Mouse (Mus musculus): ENCODE results near the gene Ccnl1. TPM values are rescaled to one million over a fixed set of nuclear protein-coding genes. Genes with fewer than 3 reads are reported as not detected.

Gene Ccnl1
- polyA plus RNA-seq, 1 experiment = 6.3 TPM

GRCm38 (mm10) chr3:65988711-65989495 is 30.9 kb upstream of the Ccnl1 start:
- H3K4me3 ChIP-seq (replicated peaks) = no peak overlapping the region

GRCm38 (mm10) chr3:65976296-65976695 is 18.2 kb upstream of the Ccnl1 start:
- H3K4me3 ChIP-seq (replicated peaks) = no peak overlapping the region
- TF ChIP-seq GATA1 (IDR thresholded peaks at IDR 0.05; ENCODE audit: low read length) (no peak), TAL1 (IDR thresholded peaks at IDR 0.05; ENCODE audit: low read length) (no peak)
- peaks cover 33% of the 10 kb centered on the region for H3K4me1 ChIP-seq (ENCODE audit: control insufficient read depth)

More at GRCm38 (mm10) chr3:65988711-65989495, 30.9 kb upstream of the Ccnl1 start:
- no peaks in the 10 kb centered on the region for H3K9me3 ChIP-seq (ENCODE audit: control insufficient read depth, low read length)
- no peaks in the 10 kb centered on the region for H3K27me3 ChIP-seq (ENCODE audit: control insufficient read depth)
- H3K36me3 ChIP-seq (ENCODE audit: control insufficient read depth) = no peaks in the 10 kb centered on the region
- H3K4me1 ChIP-seq (ENCODE audit: control insufficient read depth) = no peaks in the 10 kb centered on the region
- no peak for TF ChIP-seq GATA1 (IDR thresholded peaks at IDR 0.05; ENCODE audit: low read length)
- TF ChIP-seq TAL1 (IDR thresholded peaks at IDR 0.05; ENCODE audit: low read length) = no peak

GRCm38 (mm10) chr3:65975317-65975716 is 17.3 kb upstream of the Ccnl1 start:
- no peaks in the 10 kb centered on the region for H3K36me3 ChIP-seq (ENCODE audit: control insufficient read depth)
- peak overlapping the region; percentile 94 for H3K4me3 ChIP-seq (replicated peaks)

More at GRCm38 (mm10) chr3:65976296-65976695, 18.2 kb upstream of the Ccnl1 start:
- Histone ChIP-seq H3K9me3 (ENCODE audit: control insufficient read depth, low read length) (no peaks in the 10 kb centered on the region), H3K36me3 (ENCODE audit: control insufficient read depth) (no peaks in the 10 kb centered on the region), H3K27me3 (ENCODE audit: control insufficient read depth) (no peaks in the 10 kb centered on the region)

GRCm38 (mm10) chr3:65974232-65975058 is 16.4 kb upstream of the Ccnl1 start:
- H3K4me1 ChIP-seq (ENCODE audit: control insufficient read depth) = peaks cover 34% of the 10 kb centered on the region
- H3K9me3 ChIP-seq (ENCODE audit: control insufficient read depth, low read length) = no peaks in the 10 kb centered on the region
- peak overlapping the region; percentile 94 for H3K4me3 ChIP-seq (replicated peaks)
- H3K27me3 ChIP-seq (ENCODE audit: control insufficient read depth) = no peaks in the 10 kb centered on the region
- TF ChIP-seq GATA1 (IDR thresholded peaks at IDR 0.05; ENCODE audit: low read length) = no peak
- TF ChIP-seq TAL1 (IDR thresholded peaks at IDR 0.05; ENCODE audit: low read length) = no peak
- H3K36me3 ChIP-seq (ENCODE audit: control insufficient read depth) = no peaks in the 10 kb centered on the region

More at GRCm38 (mm10) chr3:65975317-65975716, 17.3 kb upstream of the Ccnl1 start:
- no peaks in the 10 kb centered on the region for H3K9me3 ChIP-seq (ENCODE audit: control insufficient read depth, low read length)
- peaks cover 33% of the 10 kb centered on the region for H3K4me1 ChIP-seq (ENCODE audit: control insufficient read depth)
- H3K27me3 ChIP-seq (ENCODE audit: control insufficient read depth) = no peaks in the 10 kb centered on the region
- no peak for TF ChIP-seq GATA1 (IDR thresholded peaks at IDR 0.05; ENCODE audit: low read length)
- no peak for TF ChIP-seq TAL1 (IDR thresholded peaks at IDR 0.05; ENCODE audit: low read length)

GRCm38 (mm10) chr3:65973501-65974231 is 15.6 kb upstream of the Ccnl1 start:
- H3K4me1 ChIP-seq (ENCODE audit: control insufficient read depth) = peaks cover 37% of the 10 kb centered on the region
- H3K9me3 ChIP-seq (ENCODE audit: control insufficient read depth, low read length) = no peaks in the 10 kb centered on the region
- H3K27me3 ChIP-seq (ENCODE audit: control insufficient read depth) = no peaks in the 10 kb centered on the region
- no peaks in the 10 kb centered on the region for H3K36me3 ChIP-seq (ENCODE audit: control insufficient read depth)
- TF ChIP-seq GATA1 (IDR thresholded peaks at IDR 0.05; ENCODE audit: low read length) (no peak), TAL1 (IDR thresholded peaks at IDR 0.05; ENCODE audit: low read length) (no peak)
- H3K4me3 ChIP-seq (replicated peaks) = peak overlapping the region; percentile 94

GRCm38 (mm10) chr3:65969196-65969595 is 11.1 kb upstream of the Ccnl1 start:
- no peaks in the 10 kb centered on the region for H3K27me3 ChIP-seq (ENCODE audit: control insufficient read depth)
- H3K4me1 ChIP-seq (ENCODE audit: control insufficient read depth) = peaks cover 32% of the 10 kb centered on the region
- H3K36me3 ChIP-seq (ENCODE audit: control insufficient read depth) = no peaks in the 10 kb centered on the region
- no peak for TF ChIP-seq TAL1 (IDR thresholded peaks at IDR 0.05; ENCODE audit: low read length)
- no peak for TF ChIP-seq GATA1 (IDR thresholded peaks at IDR 0.05; ENCODE audit: low read length)
- no peak overlapping the region for H3K4me3 ChIP-seq (replicated peaks)
- no peaks in the 10 kb centered on the region for H3K9me3 ChIP-seq (ENCODE audit: control insufficient read depth, low read length)

GRCm38 (mm10) chr3:65966360-65966759 is 8.3 kb upstream of the Ccnl1 start:
- Histone ChIP-seq H3K9me3 (ENCODE audit: control insufficient read depth, low read length) (no peaks in the 10 kb centered on the region), H3K36me3 (ENCODE audit: control insufficient read depth) (no peaks in the 10 kb centered on the region), H3K27me3 (ENCODE audit: control insufficient read depth) (no peaks in the 10 kb centered on the region), H3K4me3 (replicated peaks) (no peak overlapping the region), H3K4me1 (ENCODE audit: control insufficient read depth) (peaks cover 31% of the 10 kb centered on the region)
- TF ChIP-seq GATA1 (IDR thresholded peaks at IDR 0.05; ENCODE audit: low read length) (no peak), TAL1 (IDR thresholded peaks at IDR 0.05; ENCODE audit: low read length) (no peak)

- H3K36me3 ChIP-seq (ENCODE audit: control insufficient read depth) = peaks cover 6% of the 10 kb centered on the region
- H3K4me1 ChIP-seq (ENCODE audit: control insufficient read depth) = peaks cover 57% of the 10 kb centered on the region
- H3K4me3 ChIP-seq (replicated peaks) = no peak overlapping the region
- TF ChIP-seq TAL1 (IDR thresholded peaks at IDR 0.05; ENCODE audit: low read length) = no peak
- TF ChIP-seq GATA1 (IDR thresholded peaks at IDR 0.05; ENCODE audit: low read length) = no peak
- H3K27me3 ChIP-seq (ENCODE audit: control insufficient read depth) = no peaks in the 10 kb centered on the region
- no peaks in the 10 kb centered on the region for H3K9me3 ChIP-seq (ENCODE audit: control insufficient read depth, low read length)
Observed at GRCm38 (mm10) chr3:65962270-65962930, 4.4 kb upstream of the Ccnl1 start.
